Mouse (Mus musculus) heart, postnatal 25 days (tissue): ENCODE measurements around the gene Inhbb. TPM values are rescaled to one million over a fixed set of nuclear protein-coding genes. Genes with fewer than 3 reads are reported as not detected.

Experiments used
- DNase-seq: peaks from one replicate; pipeline ENCODE4 v3.0.0; 2022; ENCODE audit warnings: low spot score
- intact Hi-C: fragments of 180-260 bp; cut with DNase I; formaldehyde crosslinking; loops from one replicate; pipeline ENCODE4 v1.15.1; 2025
- total RNA-seq, 2 experiments: library from RNA; stranded (reverse); gene quantifications; 2 replicates each; pipeline ENCODE4 v1.2.3; 2021

The Inhbb gene
- total RNA-seq, 2 experiments from 2014 or later = 0.99 to 1.9 TPM

DNA sequence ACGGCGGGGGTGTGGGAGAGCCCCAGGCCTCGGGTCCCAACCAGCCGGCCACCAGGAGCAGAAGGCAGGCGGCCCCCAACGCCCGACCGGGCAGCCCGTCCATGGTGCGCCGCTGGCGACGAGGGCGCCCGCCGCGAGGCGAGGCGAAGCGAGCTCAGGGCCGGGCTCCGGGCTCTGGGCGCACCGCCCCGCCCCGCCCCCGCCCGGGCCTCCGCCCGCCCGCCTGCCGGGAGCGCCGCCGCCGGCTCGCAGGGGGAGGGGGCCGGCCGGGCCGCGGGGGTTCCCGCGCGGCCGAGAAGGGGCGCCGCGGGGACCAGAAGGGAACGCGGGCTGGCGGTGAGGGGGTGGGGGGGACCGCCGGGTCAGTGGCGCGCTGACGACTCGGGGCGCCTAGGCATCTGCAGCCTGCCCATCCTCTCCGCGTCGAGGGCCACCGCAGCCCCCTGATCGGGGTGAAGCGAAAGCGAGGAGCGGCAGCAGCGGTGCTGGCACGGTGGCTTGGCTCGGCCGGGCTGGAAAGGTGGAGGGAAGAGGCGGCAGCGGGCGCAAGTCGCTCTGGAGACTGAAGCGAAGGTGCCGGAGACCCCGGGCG lies 968 bp downstream of the Inhbb start:
- intact Hi-C loops = loop anchor here (5.0 to 10.0 kb wide), 3 partner anchors 164 to 656 kb away; no protein-coding TSS in a partner anchor
- DNase-seq = no peak

DNA sequence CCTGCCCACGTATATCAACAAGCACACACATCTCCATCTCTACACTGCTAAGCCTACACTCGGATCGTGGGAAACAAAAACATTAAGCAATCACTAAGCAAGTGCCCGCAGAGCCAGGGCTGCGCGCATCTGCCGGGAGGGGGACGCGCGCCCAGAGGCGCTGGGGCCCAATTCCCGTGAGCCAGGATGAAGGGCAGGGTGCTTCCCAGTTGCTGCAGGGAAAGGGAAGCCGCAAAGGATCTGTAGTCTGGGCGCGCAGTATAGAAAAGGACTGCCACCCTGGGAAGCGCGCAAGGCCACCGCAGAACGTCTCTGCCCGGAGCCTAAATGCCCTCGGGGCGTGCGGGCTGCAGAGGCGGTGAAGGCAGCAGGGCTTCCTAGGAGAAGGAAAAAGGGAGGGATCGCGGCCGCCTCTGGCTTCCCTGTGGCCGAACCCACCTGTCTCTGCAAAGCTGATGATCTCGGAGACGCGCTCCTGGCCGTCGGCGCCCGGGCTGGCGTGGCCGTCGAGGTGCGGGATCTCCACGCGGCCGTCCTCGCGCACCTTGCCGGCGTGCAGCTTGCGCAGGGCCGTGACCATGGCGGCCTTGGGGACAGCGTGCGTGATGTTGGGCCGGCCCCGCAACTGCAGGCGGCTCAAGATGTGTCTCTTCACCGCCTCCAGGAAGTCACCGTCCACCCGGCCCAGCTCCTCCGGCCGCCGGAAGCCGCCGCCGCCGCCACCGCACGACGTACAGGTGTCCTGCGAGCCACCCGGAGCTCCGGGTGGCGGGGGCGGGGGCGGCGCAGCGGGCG lies 1.7 kb downstream of the Inhbb start:
- intact Hi-C loops = loop anchor here (5.0 to 10.0 kb wide), 3 partner anchors 163 to 656 kb away; no protein-coding TSS in a partner anchor
- no peak for DNase-seq

DNA sequence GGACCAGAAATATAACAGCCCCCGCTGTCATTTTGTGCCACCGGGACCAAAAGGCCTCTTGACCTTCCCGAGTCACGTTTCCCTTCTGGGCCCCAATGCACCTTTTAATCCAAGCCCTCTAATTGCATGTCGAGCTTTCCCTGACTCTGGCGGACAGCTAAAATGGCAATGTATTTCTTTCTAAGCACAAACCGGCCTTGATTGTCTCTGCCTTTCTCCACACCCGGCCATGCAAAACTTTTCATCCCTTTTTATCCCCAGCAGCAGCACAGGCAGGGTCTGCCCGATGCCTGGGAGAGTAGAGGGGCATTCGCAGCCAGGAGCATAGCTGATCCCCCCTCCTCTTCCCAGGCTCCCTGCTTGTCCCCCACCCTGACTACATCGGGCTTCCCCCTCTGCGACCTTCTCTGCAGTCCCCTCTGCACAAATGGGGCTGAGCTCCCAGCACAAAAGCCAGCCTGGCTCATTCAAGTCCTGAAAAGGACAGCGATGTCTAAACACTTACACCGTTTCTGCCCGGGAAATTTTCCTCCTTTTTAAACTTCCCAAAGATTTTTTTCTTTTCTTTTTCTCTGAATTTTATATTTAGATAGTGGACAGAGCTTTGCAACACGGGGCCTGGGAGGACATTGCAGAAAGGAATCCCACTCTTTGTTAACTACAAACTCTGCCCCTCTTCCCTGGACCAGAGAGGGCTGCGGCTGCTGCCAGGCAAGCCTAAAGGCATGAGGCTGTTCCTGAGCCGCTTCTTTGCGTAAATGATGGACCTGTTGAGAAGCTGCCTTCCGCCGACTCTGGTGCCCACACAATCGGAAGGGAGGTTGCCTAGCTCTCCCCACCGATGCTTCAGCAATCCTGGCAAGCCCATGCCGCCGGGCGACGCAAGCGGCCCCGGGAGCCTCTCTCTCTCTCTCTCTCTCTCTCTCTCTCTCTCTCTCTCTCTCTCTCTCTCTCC lies 2.6 kb downstream of the Inhbb start:
- DNase-seq = no peak
- intact Hi-C loops = loop anchor here (5.0 to 10.0 kb wide), 3 partner anchors 162 to 655 kb away; no protein-coding TSS in a partner anchor

DNA sequence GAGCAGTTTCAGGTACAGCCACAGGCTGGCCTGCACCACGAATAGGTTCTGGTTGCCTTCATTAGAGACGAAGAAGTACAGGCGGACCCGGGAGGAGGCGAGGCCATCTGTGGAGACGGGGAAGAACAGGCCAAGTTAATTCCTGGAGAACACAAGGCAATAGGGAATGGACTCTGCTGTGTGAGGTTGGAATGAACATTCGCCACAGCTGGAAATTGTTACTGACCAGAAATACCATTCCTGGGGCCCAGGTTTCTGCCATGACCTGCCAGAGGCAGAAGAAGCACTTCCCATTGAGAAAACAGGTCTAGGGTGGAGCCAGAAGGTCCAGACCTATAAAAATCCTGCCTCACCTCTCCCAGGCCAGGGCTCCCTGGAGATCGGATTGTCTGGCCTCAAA lies 4.1 kb downstream of the Inhbb start:
- intact Hi-C loops = no loop called here

DNA sequence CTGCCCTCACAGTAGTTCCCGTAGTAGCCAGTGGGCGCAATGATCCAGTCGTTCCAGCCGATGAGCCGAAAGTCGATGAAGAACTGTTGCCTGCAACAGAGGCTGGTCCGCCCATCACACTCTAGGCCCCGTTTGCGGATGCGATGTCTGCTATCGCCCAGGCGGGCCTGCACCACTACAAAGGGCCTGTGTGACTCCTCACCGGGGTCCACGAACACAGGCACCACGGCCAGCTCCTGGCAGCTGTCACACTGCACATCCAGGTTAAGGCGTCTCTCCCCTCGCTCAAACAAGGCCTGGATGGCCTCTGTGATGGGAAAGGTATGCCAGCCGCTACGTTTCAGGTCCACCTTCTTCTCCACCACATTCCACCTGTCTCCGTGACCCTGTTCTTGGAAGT lies 4.5 kb downstream of the Inhbb start:
- intact Hi-C loops = no loop called here
- DNase-seq = no peak

More for the DNA sequence above, 4.1 kb downstream of the Inhbb start:
- no peak for DNase-seq

DNA sequence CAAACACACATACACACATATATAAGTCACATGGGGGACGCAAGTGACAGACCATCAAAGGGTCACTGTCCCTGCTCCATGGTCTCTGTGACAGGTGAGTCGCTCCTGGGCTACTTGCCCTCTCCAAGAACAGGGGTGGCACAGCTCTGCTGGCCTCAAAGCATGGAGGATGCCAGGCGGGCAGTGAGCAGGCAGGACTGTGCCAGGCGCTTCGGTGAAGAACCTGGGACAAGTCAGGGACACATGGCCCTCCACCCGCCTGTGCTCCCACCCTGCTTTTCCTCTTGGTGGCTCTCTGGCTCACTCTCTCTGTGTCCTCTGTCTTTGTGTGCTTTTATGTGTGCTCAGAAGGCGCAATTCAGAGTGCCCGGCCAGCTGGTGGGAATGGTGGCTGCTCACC lies 5.4 kb downstream of the Inhbb start:
- no peak for DNase-seq
- intact Hi-C loops = no loop called here

DNA sequence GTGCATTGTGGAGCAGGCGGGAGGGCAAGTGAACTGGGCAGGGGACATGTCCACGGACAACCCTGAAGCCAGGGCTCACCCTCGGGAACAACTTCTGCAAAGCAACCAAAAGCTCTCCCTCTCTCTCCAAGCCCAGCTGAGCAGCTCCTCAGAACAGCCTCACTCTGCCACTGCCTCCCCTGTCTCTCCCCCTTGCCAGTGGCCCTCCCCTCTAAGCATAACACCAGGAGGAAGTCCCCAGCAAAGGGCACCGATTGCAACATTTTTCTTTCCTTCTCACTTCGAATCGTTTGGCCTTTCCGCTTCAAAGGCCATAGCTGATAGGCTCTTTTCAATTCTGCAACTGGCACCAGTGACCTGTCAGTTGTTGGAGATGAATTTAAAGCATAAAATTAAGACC lies 5.9 kb downstream of the Inhbb start:
- no peak for DNase-seq

DNA sequence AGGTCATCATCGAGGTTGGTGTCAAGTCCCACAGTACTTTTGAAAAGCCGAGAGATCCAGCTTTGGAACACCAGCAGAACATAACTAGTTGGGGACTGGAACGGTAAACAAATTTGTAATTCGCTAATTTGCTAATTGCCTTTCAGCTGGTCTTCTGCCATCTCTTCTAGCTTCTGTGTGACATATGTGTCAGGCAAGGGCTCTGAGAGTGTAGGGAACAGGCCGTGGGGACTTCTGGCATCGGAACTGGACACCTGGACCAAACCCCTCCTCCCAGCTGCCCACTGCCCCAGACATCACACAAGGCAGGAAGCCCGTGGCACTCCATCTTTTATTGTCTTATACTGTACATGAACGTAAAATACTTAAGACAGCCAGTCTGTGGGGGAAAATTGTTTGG lies 6.9 kb downstream of the Inhbb start:
- intact Hi-C loops = no loop called here
- no peak for DNase-seq

More for the DNA sequence above, 5.9 kb downstream of the Inhbb start:
- intact Hi-C loops = no loop called here

DNA sequence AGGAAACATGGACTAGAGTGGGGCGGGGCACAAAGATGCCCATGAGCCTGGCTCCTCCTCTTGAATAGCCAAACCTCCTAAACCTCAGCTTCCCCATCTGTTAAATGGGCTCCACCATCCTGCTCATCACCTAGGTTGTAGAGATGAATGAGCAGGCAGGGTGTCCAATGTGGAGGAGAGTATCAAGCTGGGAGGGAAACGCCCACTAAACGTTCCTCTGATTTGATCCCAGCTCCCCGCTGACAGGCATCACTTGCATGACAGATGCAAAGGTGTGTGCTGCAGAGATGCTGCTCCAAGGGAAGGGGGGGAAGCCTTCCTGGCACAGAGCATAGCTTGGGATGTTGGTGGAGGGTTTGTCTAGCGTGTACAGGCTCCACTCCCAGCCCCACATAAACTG lies 11.4 kb downstream of the Inhbb start:
- intact Hi-C loops = no loop called here
- DNase-seq = no peak

DNA sequence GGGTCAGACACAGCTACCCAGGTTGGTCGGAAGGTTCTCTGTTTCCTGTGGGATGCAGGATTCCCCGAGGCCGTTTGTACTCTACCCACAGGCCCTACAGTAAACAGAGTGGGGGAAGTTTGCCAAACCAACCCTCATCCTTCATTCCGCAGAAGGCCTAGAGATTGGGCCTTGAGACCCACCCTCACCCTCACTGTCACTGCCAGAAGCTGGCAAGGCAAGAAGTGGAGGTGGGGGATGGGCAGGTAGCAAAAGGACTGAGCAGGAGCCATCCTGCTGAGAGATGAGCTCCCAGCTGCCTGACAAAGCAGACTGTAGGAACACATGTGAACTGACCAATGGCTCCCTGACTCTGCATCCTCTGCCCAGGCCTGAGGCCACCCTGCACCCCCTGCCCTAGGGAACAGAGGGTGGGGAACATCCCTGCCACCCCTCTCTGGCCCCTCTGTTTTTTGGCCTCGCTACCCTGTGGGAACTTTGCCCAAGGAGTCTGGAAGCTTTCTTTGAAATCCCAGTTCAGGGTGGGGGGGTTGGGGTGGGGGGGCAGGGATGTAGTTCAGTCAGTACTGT lies 12.4 kb downstream of the Inhbb start:
- intact Hi-C loops = no loop called here

DNA sequence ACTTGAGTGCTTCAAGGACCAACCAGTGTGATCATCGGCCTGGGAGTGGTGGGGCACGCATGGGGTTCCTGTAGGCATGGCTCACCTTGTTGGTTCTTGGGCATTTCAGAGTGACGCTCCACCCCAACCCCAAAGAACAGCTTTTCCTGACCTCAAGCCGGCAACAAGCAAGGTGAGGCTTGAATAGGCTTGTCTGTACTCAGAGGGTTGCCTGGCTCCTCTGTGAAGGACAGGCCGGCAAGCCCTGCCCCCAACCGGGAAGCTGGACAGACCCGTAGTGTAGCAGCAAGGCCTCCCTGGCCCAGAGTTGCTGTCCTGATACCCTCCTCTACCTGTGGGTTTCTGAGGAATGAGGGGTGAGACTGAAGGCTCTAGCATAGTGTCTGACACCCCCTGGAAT lies 12.9 kb downstream of the Inhbb start:
- intact Hi-C loops = no loop called here

More for the DNA sequence above, 12.4 kb downstream of the Inhbb start:
- DNase-seq = no peak

DNA sequence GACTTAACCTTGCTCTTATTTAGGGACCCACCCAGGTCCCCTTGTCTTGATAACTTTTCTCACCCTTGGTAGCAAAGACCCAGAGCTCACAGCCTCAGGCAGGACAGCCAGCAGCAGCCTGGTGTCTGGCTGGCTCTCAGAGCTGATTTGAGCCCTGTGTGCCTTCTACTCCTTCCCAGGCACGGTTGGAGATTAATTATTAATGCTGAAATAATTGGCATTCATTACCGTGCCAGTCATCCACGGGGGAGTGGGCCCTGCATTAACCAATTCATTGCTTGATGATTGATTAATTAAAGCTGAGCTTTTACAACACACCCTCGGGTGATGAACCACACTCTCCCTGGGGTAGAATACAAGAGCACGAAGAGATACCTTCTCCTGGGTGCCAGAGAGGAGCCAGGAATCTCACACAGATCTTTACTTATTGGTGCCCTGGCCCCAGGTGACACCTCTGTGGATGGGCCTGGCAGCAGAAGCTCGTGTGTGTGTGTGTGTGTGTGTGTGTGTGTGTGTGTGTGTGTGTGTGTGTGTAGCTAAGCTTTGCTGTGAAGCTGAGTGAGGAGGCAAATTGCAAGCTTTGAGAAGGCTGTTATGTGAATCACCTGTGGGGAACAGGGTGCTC lies 14.2 kb downstream of the Inhbb start:
- intact Hi-C loops = no loop called here
- no peak for DNase-seq

More for the DNA sequence above, 12.9 kb downstream of the Inhbb start:
- DNase-seq = no peak

DNA sequence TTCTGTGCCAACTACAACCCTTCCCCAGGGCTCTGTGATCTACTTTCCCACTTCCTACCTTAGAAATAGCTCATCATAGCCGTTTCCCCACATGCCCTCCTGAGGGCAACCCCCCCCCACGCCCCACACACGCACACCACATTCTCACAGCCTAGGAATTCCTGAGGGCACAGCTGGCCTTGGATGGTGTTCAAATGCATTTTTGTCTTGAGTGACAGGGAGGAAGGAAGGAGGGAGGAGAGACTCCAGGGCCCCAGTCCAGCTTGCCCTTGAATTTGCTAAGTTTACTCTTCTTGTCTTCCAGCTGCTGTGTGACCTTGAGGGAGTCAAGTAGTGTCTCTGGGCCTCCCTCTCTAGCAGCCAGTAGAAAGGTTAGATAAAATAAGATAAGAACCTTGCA lies 17.2 kb downstream of the Inhbb start:
- intact Hi-C loops = no loop called here
- no peak for DNase-seq

DNA sequence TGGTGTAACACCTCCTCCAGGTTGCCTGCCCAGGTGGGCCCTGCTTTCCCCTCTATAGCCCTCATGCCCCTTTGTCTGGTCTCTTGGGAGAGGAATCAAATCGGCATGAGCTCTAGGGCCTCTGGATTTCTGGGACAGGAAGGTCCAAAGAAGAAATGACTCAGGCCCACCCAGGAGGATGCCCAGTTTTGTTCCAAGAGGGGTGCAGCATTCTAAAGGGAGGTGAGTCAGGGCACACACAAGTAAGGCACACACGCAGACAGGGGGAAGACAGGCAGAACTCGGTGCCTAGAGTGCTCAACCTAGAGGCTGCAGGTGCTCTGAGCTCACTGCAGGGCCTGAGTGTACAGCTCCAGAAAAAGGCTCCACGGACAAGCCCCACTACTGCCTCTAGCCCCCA lies 17.7 kb downstream of the Inhbb start:
- intact Hi-C loops = no loop called here
- DNase-seq = no peak

DNA sequence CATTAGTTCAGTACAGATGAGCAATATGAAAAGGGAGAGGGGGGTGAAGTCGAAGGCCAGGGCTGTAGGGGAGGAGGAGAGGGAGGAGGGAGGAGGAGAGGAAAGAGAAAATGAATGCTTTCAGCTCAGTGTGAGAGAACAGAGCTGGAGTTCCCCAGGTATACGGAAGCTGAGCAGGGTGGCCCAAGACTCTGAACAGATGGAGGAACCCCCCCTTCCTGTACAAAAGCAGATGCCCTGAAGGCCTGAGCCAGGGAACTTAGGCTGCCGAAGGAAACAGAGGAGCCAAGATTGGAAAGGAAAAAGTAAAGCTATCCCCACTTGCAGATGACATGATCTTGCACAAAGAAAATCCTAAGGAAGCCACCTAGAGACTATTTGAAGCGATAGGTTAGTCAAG lies 20.8 kb downstream of the Inhbb start:
- intact Hi-C loops = no loop called here
- no peak for DNase-seq

DNA sequence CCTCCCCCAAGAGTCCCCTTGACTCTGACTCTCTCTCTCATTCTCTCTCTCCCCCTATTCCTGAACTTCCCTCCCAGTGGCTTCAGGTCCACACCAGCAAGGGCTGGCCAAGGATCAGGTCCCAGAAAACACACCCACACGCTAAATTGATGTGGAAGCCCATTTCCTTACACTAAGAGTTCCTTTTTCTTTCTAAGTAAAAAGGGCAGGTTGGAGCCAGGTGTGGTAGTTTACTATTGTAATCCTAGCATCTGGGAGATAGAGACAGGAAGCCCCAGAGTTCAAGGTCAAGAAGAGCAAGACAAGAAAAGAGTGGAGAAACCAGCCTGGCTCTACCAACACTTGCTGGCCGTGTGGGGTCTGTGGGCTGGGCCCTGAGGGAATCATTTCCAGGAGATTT lies 23.4 kb downstream of the Inhbb start:
- DNase-seq = no peak
- intact Hi-C loops = no loop called here

DNA sequence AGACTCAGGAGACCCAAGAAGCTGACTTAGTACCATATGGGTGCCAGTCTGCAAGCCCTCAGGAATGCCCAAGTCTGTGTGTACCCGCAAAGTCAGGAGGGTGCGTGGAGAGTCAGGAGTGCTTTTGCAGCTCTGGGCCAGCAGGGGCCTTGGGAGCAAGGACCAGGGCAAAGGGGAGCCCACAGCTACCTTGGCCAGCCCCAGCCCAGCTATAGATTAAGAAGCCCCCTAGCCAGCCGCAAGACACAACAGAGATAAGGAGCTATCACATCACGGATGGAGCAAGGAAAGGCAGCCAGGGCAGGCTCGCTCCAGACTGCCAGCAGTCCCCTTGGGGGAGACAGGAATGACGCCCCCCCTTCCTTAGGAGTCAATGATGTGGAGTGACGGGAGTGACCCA lies 24.2 kb downstream of the Inhbb start:
- DNase-seq = no peak
- intact Hi-C loops = no loop called here

DNA sequence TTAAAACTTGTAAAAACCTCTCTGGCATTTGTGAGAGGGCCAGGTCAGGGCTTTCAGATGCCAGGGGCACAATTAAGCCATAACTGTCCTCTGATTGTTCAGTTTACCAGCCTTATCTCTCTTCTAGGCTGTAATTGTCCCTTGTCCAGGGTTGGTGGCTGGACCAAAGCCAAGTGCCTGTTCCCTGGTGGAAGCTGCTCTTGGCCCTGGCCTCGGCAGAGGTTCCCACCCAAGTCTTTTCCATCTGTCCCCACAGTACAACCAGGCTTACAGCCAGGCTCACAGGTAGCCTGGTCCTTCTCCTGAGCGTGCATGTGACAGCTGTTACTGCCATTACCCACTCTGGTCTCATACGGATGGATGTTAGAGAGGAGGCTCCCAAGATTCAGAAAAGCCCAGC lies 30.7 kb downstream of the Inhbb start:
- intact Hi-C loops = no loop called here
- no peak for DNase-seq

DNA sequence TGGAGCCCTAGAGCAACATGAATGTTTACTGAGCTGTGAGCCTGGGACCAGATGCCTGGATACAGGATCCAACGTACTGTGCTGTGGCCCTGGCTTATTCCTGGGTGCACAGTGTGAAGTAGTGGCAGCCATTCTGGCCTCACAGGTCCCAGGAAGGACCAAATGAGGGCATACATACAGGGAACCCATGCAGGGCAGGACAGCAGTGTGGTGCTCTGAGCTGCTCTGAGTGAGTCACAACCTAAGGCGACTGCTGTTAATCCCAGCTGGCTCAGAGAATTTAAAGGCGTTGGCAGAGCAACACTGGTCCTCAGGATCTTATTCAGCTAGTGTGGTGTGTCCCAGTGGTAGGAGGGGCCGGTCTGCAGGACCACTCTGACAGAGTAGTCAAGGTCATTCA lies 31.4 kb downstream of the Inhbb start:
- intact Hi-C loops = no loop called here
- no peak for DNase-seq
